Mouse (Mus musculus): Measurements from ENCODE around the gene Arl10. TPM values are rescaled to one million over a fixed set of nuclear protein-coding genes. Genes with fewer than 3 reads are reported as not detected.
A peak's percentile ranks its signal among the peaks of the same experiment; 100 is the strongest.

The Arl10 gene
- polyA plus RNA-seq, 1 experiment from 2014 or later, result 84.9 TPM

- 43% methylated on average over 8 of the region's 8 CpGs for WGBS
Measured at GRCm38 (mm10) chr13:54565594-54566345, 9.0 kb upstream of the Arl10 start.

DNA sequence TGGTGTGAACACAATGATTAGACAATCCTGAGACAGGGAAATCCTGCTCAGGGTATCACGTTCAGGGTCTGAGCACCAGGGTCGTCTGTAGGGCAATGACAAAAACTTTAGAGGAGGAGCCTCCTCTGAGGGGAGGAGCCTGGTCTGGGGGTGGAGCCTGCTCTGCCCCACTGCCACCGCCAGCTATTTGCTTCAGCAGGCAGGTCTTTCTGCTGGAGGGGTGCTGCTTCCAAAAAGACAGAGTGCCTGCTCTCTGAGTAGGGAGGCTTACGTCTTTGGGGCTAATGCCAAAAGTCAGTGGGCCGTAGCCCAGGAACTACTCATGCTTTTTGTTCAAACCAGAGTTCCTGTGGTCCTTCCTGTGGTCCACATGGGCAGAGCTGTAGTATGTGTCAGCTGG, 6.4 kb upstream of the Arl10 start:
- H3K4me3 ChIP-seq (replicated peaks), result no peak overlapping the region
- no peak for ATAC-seq
- no peak overlapping the region for H3K4me2 ChIP-seq (replicated peaks)
- H3K9me3 ChIP-seq, result no peaks in the 10 kb centered on the region
- WGBS, result 39% methylated on average over 5 of the region's 5 CpGs
- H3K4me1 ChIP-seq (replicated peaks), result peaks cover 18% of the 10 kb centered on the region
- H3K27me3 ChIP-seq, result no peaks in the 10 kb centered on the region
- H3K9ac ChIP-seq (replicated peaks), result no peak overlapping the region
- H3K27ac ChIP-seq, result no peak overlapping the region
- no peaks in the 10 kb centered on the region for H3K36me3 ChIP-seq

More at GRCm38 (mm10) chr13:54565594-54566345, 9.0 kb upstream of the Arl10 start:
- Histone ChIP-seq H3K4me1 (replicated peaks) (peaks cover 33% of the 10 kb centered on the region), H3K27me3 (no peaks in the 10 kb centered on the region), H3K9me3 (no peaks in the 10 kb centered on the region), H3K9ac (replicated peaks) (no peak overlapping the region), H3K4me2 (replicated peaks) (peak overlapping the region; percentile 83), H3K4me3 (replicated peaks) (peak overlapping the region; percentile 98), H3K27ac (0 out of 2 replicates have a peak overlapping the region, but pooled peaks have one; percentile 6), H3K36me3 (peaks cover 24% of the 10 kb centered on the region)
- ATAC-seq, result peak; percentile 55

GRCm38 (mm10) chr13:54569282-54569681, 5.5 kb upstream of the Arl10 start:
- no peaks in the 10 kb centered on the region for H3K36me3 ChIP-seq
- H3K9me3 ChIP-seq, result no peaks in the 10 kb centered on the region
- H3K4me3 ChIP-seq (replicated peaks), result no peak overlapping the region
- H3K4me1 ChIP-seq (replicated peaks), result peaks cover 10% of the 10 kb centered on the region
- WGBS, result 50% methylated on average over 1 of the region's 1 CpGs
- H3K4me2 ChIP-seq (replicated peaks), result no peak overlapping the region
- H3K27ac ChIP-seq, result no peak overlapping the region
- peaks cover 6% of the 10 kb centered on the region; the same call in 1 of the 2 replicates for H3K27me3 ChIP-seq
- no peak for ATAC-seq
- H3K9ac ChIP-seq (replicated peaks), result no peak overlapping the region

GRCm38 (mm10) chr13:54570736-54571135, 4.1 kb upstream of the Arl10 start:
- 79% methylated on average over 4 of the region's 4 CpGs for WGBS
- Histone ChIP-seq H3K27me3 (peaks cover 6% of the 10 kb centered on the region; the same call in 1 of the 2 replicates), H3K4me1 (replicated peaks) (peaks cover 13% of the 10 kb centered on the region), H3K4me3 (replicated peaks) (no peak overlapping the region), H3K4me2 (replicated peaks) (no peak overlapping the region), H3K9ac (replicated peaks) (no peak overlapping the region), H3K36me3 (no peaks in the 10 kb centered on the region), H3K9me3 (no peaks in the 10 kb centered on the region), H3K27ac (no peak overlapping the region)
- no peak for ATAC-seq

GRCm38 (mm10) chr13:54571637-54572036, 3.2 kb upstream of the Arl10 start:
- 24% methylated on average over 2 of the region's 2 CpGs for WGBS
- Histone ChIP-seq H3K4me3 (replicated peaks) (no peak overlapping the region), H3K27me3 (peaks cover 6% of the 10 kb centered on the region; the same call in 1 of the 2 replicates), H3K27ac (no peak overlapping the region), H3K4me2 (replicated peaks) (no peak overlapping the region), H3K36me3 (peaks cover under 1% of the 10 kb centered on the region), H3K9ac (replicated peaks) (no peak overlapping the region), H3K9me3 (no peaks in the 10 kb centered on the region), H3K4me1 (replicated peaks) (peaks cover 20% of the 10 kb centered on the region)
- no peak for ATAC-seq

DNA sequence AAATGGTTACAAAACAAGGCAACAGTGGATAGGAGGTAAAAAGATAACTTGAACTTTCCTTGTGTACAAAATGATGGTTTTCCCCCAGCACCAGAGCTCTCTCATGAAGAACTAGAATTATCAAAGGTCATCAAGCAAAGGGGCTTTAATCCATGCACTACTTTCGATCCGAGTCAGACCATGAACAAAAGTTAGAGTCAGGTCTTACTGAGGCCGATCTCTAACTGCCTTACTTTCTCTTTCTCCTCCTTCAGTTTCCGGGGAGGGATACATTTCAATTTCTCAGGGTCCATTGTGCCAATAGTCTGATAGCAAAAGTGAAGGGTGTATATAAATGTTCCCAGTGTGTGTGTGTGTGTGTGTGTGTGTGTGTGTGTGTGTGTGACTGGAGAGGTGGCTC, 2.2 kb upstream of the Arl10 start:
- Histone ChIP-seq H3K36me3 (peaks cover 10% of the 10 kb centered on the region), H3K9ac (replicated peaks) (no peak overlapping the region), H3K4me3 (replicated peaks) (no peak overlapping the region), H3K9me3 (no peaks in the 10 kb centered on the region), H3K27me3 (peaks cover 6% of the 10 kb centered on the region; the same call in 1 of the 2 replicates), H3K4me1 (replicated peaks) (peaks cover 28% of the 10 kb centered on the region), H3K4me2 (replicated peaks) (no peak overlapping the region), H3K27ac (no peak overlapping the region)
- WGBS, result 79% methylated on average over 4 of the region's 4 CpGs
- ATAC-seq, result no peak

DNA sequence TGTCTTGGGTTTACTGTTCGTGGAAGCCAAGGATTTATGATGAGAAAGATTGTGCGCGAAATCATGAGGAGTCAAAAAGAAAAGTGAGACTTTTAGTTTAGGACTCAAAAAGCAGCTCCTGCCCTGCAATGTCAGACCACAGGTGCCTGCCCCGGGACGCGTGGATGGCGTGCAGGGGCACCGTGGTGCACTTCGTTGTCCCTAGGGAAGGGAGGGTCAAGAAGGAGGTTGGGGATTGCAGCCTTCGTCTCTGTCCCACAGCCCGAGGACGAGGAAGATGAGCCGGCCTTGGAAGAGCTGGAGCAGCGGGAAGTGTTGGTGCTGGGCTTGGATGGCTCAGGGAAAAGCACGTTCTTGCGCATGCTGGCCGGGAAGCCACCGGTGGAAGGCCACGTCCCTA, 674 bp downstream of the Arl10 start:
- peak overlapping the region; percentile 84 for H3K27ac ChIP-seq
- peak; percentile 32; the same call in 1 of the 2 replicates for ATAC-seq
- WGBS, result 2% methylated on average over 19 of the region's 19 CpGs

DNA sequence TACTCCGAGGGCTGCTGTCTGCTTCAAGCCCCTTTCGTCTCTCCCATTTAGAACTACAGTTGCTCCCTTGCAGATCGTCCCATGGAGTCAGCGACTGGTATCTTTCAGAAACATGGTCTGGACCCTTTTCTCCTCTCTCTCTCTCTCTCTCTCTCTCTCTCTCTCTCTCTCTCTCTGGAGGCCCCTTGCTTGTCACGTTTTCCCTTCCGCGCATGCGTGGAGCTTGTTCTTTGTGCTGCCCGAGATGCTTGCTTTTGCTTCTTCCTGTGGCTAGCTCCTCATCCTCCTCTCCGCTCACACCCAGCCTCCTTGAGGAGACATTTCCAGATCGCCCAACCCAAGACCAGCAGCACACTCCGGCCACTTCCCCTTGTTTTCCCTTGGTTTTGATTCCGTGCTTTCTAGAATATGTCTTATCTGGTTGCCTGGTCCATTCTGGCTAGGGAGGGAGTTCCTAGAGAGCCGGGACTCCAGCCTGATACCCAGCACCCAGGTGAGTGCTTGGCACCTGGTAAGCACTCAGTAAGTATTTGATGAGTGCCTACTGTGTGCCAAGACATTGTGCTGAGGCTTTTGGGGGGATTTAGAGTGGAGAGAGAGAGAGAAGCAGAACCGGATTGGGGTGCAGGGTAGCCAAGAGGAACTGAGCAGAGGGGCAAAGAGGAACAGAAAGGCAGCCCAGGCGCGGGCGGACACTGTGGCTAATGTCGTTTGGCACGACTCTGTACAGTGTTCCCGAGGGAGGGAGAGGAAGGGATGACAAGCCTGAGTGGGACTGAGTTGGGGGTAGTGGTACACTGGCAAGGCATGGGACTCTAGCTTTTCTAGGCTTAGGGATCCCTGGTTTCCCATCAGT, 3.1 kb downstream of the Arl10 start:
- Histone ChIP-seq H3K9ac (replicated peaks) (peak overlapping the region; percentile 33), H3K4me3 (replicated peaks) (no peak overlapping the region), H3K27me3 (peaks cover 6% of the 10 kb centered on the region; the same call in 1 of the 2 replicates), H3K4me2 (replicated peaks) (no peak overlapping the region; the same call in 1 of the 2 replicates), H3K36me3 (peaks cover 62% of the 10 kb centered on the region), H3K9me3 (no peaks in the 10 kb centered on the region), H3K27ac (no peak overlapping the region), H3K4me1 (replicated peaks) (peaks cover 36% of the 10 kb centered on the region)
- 88% methylated on average over 21 of the region's 21 CpGs for WGBS
- ATAC-seq, result no peak

More for the DNA sequence above, 674 bp downstream of the Arl10 start:
- peaks cover 6% of the 10 kb centered on the region; the same call in 1 of the 2 replicates for H3K27me3 ChIP-seq
- peak overlapping the region; percentile 98 for H3K4me3 ChIP-seq (replicated peaks)
- peak overlapping the region; percentile 96 for H3K4me2 ChIP-seq (replicated peaks)
- peaks cover 36% of the 10 kb centered on the region for H3K4me1 ChIP-seq (replicated peaks)
- peak overlapping the region; percentile 97 for H3K9ac ChIP-seq (replicated peaks)
- H3K36me3 ChIP-seq, result peaks cover 38% of the 10 kb centered on the region
- H3K9me3 ChIP-seq, result no peaks in the 10 kb centered on the region

GRCm38 (mm10) chr13:54581385-54581784, 6.6 kb downstream of the Arl10 start:
- Histone ChIP-seq H3K36me3 (peaks cover 97% of the 10 kb centered on the region), H3K27me3 (no peaks in the 10 kb centered on the region), H3K27ac (no peak overlapping the region), H3K4me2 (replicated peaks) (no peak overlapping the region), H3K9ac (replicated peaks) (no peak overlapping the region), H3K9me3 (no peaks in the 10 kb centered on the region), H3K4me1 (replicated peaks) (peaks cover 21% of the 10 kb centered on the region), H3K4me3 (replicated peaks) (no peak overlapping the region)
- 85% methylated on average over 2 of the region's 2 CpGs for WGBS
- ATAC-seq, result no peak

DNA sequence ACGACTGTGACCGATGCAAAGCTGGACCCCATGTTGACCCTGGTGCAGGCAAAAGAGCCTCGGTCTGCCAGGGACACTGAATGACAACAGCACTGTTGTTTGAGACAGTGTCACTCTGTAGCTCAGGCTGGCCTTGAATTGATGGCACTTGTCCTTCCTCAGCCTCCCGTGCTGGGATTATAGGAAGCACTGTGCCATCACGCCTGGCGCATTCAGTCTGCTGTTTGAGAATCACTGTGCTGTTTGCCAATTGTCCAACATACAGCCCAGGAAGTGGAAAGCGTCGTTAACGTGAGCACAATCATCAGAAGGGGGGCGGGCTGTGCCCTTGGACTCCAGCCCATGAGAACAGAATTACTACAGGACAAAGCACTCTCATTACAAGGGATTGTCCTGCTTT, 7.3 kb downstream of the Arl10 start:
- Histone ChIP-seq H3K4me3 (replicated peaks) (no peak overlapping the region), H3K4me2 (replicated peaks) (no peak overlapping the region), H3K36me3 (peaks cover 93% of the 10 kb centered on the region), H3K9me3 (no peaks in the 10 kb centered on the region), H3K9ac (replicated peaks) (no peak overlapping the region), H3K27ac (no peak overlapping the region), H3K27me3 (no peaks in the 10 kb centered on the region), H3K4me1 (replicated peaks) (peaks cover 14% of the 10 kb centered on the region; the same call in 1 of the 2 replicates)
- WGBS, result 76% methylated on average over 10 of the region's 10 CpGs
- ATAC-seq, result no peak

DNA sequence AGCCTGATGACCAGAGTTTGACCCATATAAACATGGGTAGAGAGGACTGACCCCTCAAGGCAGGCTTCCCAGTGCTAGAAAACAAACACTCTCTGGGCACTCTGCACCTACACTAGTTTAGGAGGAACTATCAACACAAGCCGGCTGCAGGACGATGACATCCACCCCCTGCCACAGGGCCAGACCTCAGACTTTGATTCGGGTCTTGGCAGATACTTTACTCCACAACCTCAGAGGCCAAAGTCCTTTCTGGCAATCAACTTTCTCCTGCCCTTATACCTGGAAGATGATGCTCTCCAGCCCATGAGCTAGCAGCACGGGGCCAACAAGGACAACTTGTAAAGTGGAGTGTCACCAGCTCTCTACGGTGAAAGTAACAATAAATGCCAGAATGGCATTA, 8.0 kb downstream of the Arl10 start:
- Histone ChIP-seq H3K4me1 (replicated peaks) (0 out of 2 replicates have a peak, but pooled peaks cover 11% of the 10 kb centered on the region), H3K27me3 (no peaks in the 10 kb centered on the region), H3K27ac (no peak overlapping the region), H3K36me3 (peaks cover 92% of the 10 kb centered on the region), H3K9ac (replicated peaks) (no peak overlapping the region), H3K4me3 (replicated peaks) (no peak overlapping the region), H3K4me2 (replicated peaks) (no peak overlapping the region), H3K9me3 (no peaks in the 10 kb centered on the region)
- ATAC-seq, result no peak
- WGBS, result 91% methylated on average over 5 of the region's 5 CpGs

DNA sequence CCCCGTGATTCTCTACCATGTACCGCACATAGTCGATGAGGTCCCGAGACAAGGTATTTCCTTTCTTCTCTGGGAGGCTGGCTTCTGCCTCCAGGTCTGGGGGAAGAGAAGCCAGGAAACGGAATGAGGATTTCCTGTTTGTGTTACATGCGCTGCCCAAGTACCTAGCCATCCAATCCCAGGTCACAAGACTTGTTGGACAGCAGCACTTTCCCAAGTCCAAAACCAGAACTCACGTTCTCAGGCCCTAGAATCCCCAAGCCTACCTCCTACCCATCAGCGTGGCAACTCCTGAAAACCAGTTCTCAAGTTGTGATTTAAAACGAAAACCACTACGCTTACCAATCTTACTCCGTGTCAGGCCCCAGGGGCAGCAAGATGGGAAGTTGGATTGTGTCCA, 11.0 kb downstream of the Arl10 start:
- H3K4me2 ChIP-seq (replicated peaks), result no peak overlapping the region
- WGBS, result 95% methylated on average over 11 of the region's 11 CpGs
- H3K9me3 ChIP-seq, result no peaks in the 10 kb centered on the region
- H3K4me1 ChIP-seq (replicated peaks), result peaks cover 16% of the 10 kb centered on the region
- ATAC-seq, result no peak
- no peak overlapping the region for H3K9ac ChIP-seq (replicated peaks)
- no peak overlapping the region for H3K27ac ChIP-seq
- peaks cover 67% of the 10 kb centered on the region for H3K36me3 ChIP-seq
- H3K4me3 ChIP-seq (replicated peaks), result no peak overlapping the region
- no peaks in the 10 kb centered on the region for H3K27me3 ChIP-seq

Data from midbrain, embryonic 13.5 days (tissue).